Mouse (Mus musculus): ENCODE results near the gene Plpp7.

DNA sequence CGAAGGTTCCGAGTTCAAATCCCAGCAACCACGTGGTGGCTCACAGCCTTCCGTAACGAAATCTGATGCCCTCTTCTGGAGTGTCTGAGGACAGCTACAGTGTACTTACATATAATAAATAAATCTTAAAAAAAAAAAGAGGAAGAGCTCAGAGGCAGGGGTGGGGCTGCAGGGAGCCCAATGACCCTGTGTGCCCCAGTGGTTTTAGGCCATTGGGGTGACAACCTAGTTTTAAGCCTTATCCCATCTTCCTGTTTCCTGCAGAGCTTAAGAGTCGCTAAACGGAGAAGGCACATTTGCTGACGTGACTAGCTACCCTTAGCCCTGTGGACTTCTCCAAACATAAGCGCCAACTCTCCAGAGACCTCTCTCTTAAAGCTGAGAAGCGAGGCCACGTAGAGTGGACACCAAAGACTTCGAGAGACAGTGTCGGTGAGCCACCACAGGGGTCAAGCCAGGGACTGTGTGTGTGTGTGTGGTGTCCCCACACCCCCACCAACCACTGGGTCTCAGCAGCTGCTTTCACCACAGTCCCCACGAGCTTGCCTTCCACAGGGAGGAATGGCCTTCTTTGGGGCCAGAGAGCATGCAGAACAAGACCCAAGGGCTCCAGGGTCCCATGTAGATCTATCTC, 13.9 kb upstream of the Plpp7 start:
- no peak for TF ChIP-seq CTCF (IDR thresholded peaks at IDR 0.05; ENCODE audit: insufficient read depth, low read depth, low read length)
- no peak for TF ChIP-seq POLR2A (IDR thresholded peaks at IDR 0.05; ENCODE audit: insufficient read depth, low read depth, low read length)
